Mouse (Mus musculus) bone marrow, adult 2 months (tissue): ENCODE data around the gene Magi2. TPM values are rescaled to one million over a fixed set of nuclear protein-coding genes. Genes with fewer than 3 reads are reported as not detected.
"Not testable (repeated sequence)": the region's sequence is repeated elsewhere in the genome, so short reads cannot be mapped to it uniquely, and the experiment has no call there.

Experiments
- H3K27ac ChIP-seq: fragments of 200-500 bp; 2 replicates; pipeline ENCODE4 v1.5.1; 2012; ENCODE audit warnings: low read depth, mild to moderate bottlenecking, control low read depth, inconsistent platforms, low read length; ENCODE audit not compliant: control insufficient read depth, poor library complexity, insufficient read depth
- H3K4me1 ChIP-seq: fragments of 200-500 bp; 2 replicates; pipeline ENCODE4 v1.6.1; 2011; ENCODE audit warnings: low read length; ENCODE audit not compliant: control insufficient read depth, insufficient read depth
- H3K4me3 ChIP-seq: fragments of 200-500 bp; replicated peaks from 2 replicates; pipeline ENCODE3; 2011; ENCODE audit warnings: mild to moderate bottlenecking, low read depth, low read length, control low read depth; ENCODE audit not compliant: control insufficient read depth
- CTCF ChIP-seq: fragments of 200-500 bp; IDR thresholded peaks from 2 replicates; pipeline ENCODE4 v1.5.1; 2011; ENCODE audit warnings: low read length, control low read depth; ENCODE audit not compliant: control insufficient read depth, insufficient read depth
- POLR2A ChIP-seq: fragments of 200-500 bp; IDR thresholded peaks from 2 replicates; pipeline ENCODE4 v1.6.1; 2011; ENCODE audit warnings: low read depth, mild to moderate bottlenecking, control low read depth, low read length, borderline replicate concordance; ENCODE audit not compliant: control insufficient read depth
- WGBS: fragments of 180-500 bp; shearing (Covaris S2); methylation state at CpG from one replicate; pipeline ENCODE4 v1.1.7; 2018; 5-methylcytosine and 5-hydroxymethylcytosine counted together
- polyA plus RNA-seq: library from polyadenylated mRNA; stranded (reverse); fragments of >200 nt; gene quantifications from 2 replicates; pipeline ENCODE4 v1.2.4, GENCODE M21; 2011; ENCODE audit warnings: low replicate concordance; ENCODE audit not compliant: missing spikeins, insufficient read depth, insufficient read length

The Magi2 gene
- polyA plus RNA-seq, 1 experiment, result 0.47 TPM

DNA sequence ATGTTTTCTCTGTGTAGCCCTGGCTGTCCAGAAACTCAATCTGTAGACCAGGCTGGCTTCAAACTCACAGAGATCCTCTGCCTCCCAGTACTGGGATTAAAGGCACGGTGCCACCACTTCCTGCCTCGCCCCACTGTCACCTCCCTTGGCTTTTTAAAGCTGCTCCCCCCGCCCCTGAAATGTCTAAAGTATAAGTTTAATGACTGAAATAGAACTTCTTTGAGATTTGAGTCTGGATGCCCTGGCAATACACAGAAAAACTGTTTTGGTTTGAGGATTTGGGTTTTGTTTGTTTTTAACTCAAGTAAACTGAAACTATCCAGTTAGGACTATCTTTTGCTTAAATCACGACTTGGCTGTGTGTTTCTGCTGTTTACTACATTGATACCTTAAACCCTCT is 1478.0 kb downstream of the Magi2 start:
- TF ChIP-seq CTCF, result no peak
- no peak for TF ChIP-seq POLR2A

DNA sequence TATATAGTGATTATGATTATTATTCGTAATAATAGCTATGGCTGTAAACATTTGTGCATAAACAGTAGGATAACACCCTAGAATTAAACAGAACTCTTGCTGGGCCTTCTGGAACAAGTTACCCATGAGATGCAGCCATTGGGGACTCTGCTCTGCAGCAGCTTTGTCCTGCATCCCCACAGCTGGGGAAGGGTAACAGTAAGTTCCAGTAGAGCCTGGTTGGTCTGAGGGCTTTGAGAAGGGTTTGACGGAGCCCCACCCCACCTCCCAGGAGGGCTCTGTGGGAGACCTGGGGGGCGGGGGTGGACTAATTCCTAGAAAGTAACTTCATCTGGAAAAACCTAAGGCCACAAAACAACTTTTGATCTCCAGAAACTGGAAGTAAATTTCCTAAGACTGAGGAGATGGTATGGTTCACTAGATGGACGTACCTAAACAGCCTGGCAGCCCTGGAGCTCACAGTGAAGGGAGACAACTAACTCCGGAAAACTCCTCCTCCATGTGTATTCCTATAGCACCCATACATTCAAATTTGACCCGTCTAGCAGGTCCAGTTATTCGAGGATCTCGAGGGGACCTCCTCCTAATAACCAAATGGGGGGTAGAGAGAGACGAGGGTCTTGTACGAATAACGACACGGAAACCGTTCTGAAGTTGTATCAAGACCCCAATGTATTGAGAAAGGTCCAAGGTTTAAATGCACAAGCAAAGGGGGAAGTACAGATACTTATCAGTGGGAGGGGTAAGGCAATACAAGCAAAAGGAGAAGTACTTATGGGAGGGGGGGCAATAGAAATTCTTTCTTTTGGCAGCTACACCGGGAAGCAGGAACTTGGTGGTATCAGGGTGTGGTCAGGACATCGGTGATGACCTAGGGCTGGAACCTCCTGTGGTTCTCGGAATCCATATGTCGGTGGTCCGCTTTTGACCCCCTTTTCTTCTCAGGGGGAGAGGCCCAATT is 1479.8 kb downstream of the Magi2 start:
- WGBS, result 77% methylated on average over 14 of the region's 18 CpGs
- H3K27ac ChIP-seq, H3K4me3 ChIP-seq, H3K4me1 ChIP-seq: not testable (repeated sequence)

More for the DNA sequence above, 1478.0 kb downstream of the Magi2 start:
- 38% methylated on average over 4 of the region's 4 CpGs for WGBS
- Histone ChIP-seq H3K27ac (no peak overlapping the region), H3K4me1 (no peaks in the 10 kb centered on the region; the same call in 1 of the 2 replicates), H3K4me3 (no peak overlapping the region)

DNA sequence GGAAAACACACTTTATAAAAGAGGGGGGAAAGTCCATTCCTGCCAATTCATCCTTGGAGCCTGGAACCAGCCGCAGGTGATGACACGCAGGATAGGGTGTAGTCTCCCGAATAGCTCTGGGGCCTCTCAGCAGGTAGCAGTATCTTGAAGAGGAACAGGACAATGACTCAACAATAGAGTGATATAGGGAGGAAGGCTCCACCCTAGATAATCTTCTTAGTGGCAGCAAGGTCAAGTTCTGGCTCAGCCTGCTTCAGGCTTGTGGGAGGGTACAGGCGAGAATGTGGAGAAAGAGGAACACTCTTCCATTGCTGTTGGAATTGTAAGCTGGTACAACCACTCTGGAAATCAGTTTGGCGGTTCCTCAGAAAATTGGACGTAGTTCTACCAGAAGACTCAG is 1484.0 kb downstream of the Magi2 start:
- not testable (repeated sequence) for H3K4me1 ChIP-seq, H3K4me3 ChIP-seq, H3K27ac ChIP-seq
- WGBS, result 79% methylated on average over 6 of the region's 6 CpGs

DNA sequence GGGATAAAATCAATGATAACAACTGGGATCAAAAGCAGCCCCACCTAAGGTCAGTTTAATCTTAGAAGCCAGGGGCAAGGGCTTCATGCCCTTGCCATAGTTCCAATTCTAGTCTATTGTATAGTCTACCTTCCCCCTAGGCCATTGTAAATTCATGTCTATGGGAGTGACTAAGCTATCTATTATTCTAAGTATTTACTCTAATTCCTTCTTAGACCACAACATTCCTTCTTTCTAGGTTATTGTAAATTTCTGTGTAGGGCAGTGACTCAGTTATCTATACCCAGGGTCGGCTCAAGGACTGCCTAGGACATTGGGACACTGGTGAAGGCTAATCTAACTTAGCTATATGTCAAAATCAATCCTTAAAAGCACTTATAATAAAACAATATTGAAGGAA is 1487.8 kb downstream of the Magi2 start:
- H3K27ac ChIP-seq, H3K4me1 ChIP-seq, H3K4me3 ChIP-seq: not testable (repeated sequence)
- 73% methylated on average over 1 of the region's 1 CpGs for WGBS

DNA sequence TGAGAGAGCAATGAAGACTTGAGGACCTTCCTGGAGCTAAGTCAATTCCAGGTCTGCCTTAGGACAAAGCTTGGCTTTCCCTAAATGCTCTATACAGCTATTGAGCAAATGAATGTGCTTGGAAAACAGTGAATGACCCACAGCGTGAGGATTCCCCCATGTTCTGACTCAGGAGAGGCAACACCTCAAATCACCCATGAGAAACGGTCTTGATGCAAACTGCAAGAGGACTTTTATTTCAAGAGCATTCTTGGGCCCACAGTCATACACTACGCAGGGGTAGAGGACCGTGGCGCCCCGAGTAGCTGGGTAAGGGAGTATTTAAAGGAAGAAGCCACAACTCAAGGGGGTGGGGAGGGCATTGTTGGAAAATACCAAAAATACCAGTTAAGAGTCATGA is 1489.1 kb downstream of the Magi2 start:
- H3K27ac ChIP-seq, H3K4me3 ChIP-seq, H3K4me1 ChIP-seq: not testable (repeated sequence)
- WGBS, result 82% methylated on average over 6 of the region's 6 CpGs

DNA sequence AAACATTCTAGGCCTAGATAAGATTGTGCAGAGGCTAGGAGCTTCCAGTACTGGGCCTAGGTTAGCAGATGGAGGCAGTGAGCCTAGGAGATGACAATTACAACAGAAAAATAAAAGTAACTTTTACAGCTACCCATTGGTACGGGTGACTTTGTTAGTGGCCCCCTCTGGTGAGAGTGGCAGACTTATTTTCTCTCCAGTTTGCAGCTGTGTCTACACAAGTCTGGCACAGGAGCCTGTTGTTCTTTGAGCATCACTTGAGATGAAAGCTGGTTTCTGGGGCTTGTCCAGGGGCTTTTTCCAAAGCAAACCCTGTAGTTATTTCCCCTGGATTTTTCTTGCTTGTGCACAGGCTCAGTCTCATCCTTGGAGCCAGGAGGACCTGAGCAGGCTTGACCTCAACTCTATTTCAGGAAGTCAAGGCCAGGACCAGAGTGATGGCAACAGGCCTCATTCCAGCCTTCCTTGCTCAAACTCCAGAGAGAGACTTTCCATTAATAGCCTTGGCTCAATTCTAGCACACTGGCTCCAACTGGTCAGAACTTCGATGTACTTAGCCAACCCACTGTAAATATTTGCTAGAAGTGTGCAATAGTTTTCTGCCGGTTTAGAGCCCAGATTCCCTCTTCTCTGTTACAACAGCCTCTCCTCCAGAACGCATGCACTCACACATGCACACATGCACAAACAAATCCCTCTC is 1493.5 kb downstream of the Magi2 start:
- no peak overlapping the region for H3K27ac ChIP-seq

DNA sequence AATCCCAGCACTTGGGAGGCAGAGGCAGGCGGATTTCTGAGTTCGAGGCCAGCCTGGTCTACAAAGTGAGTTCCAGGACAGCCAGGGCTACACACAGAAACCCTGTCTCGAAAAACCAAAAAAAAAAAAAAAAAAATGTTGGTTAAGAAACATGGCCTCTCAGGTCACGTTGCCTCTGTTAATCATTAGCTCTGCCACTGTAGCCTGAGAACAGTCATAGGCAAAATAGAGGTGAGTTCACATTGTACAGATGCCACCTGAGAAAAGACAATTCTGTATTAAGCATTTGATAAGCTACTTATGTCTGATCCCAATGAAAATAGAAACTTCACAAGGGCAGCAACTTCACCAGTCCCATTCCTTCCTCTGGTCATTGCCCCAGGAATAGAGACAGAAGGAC is 1496.4 kb downstream of the Magi2 start:
- not testable (repeated sequence) for H3K4me3 ChIP-seq, H3K27ac ChIP-seq, H3K4me1 ChIP-seq
- 85% methylated on average over 4 of the region's 4 CpGs for WGBS

More for the DNA sequence above, 1493.5 kb downstream of the Magi2 start:
- 78% methylated on average over 4 of the region's 4 CpGs for WGBS
- no peak overlapping the region for H3K4me3 ChIP-seq
- no peaks in the 10 kb centered on the region; the same call in 1 of the 2 replicates for H3K4me1 ChIP-seq
- no peak for TF ChIP-seq CTCF
- no peak for TF ChIP-seq POLR2A

DNA sequence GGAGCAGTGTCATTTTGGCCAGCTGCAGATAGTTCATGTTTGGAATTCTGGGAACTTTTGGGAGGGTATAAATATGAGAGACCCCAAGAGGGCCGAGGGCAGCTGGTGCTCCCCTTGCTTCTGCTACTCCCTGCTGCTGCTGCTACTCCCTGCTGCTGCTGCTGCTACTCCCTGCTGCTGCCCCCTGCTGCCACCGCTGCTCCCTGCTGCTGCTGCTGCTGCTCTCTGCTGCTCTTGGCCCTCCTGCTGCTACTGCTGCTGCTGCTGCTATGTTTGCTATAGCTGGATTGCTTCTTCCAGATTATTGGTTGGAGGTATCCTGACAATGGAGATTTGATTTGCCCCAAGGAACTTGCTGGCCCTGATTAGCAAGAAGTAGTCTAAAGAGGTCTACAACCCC is 1512.0 kb downstream of the Magi2 start:
- Histone ChIP-seq H3K4me1 (no peaks in the 10 kb centered on the region), H3K4me3 (no peak overlapping the region), H3K27ac (no peak overlapping the region)
- no peak for TF ChIP-seq POLR2A
- TF ChIP-seq CTCF, result no peak
- WGBS, result 63% methylated on average over 2 of the region's 2 CpGs

DNA sequence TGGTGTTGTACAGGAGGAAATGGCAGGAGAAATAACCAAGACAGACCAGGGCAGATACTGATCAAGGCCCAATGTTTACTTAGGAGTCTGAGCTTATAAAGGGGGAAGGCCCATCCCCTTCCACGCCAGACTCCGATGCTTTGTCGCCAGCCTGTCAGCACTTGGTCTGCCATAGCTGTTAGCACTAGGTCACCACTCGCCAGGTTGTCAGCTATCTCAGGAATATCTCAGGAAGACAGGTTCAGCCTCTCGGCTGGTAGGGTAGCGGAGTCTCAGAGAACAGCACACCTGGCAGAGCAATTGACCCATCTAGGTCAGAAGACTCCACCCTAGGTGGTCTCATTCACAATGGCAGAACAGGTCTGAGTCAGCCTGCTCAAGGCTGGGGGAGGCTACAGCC is 1514.4 kb downstream of the Magi2 start:
- TF ChIP-seq CTCF, result no peak
- TF ChIP-seq POLR2A, result no peak
- no peak overlapping the region for H3K27ac ChIP-seq
- no peaks in the 10 kb centered on the region for H3K4me1 ChIP-seq
- WGBS, result 84% methylated on average over 6 of the region's 6 CpGs
- no peak overlapping the region for H3K4me3 ChIP-seq
